Mouse (Mus musculus) embryonic facial prominence, embryonic 10.5 days (tissue): ENCODE results near the gene Hsd17b12. TPM values are rescaled to one million over a fixed set of nuclear protein-coding genes. Genes with fewer than 3 reads are reported as not detected.

ENCODE experiments used
- DNase-seq: peaks from one replicate; pipeline ENCODE4 v3.0.0-alpha.2; 2017; ENCODE audit warnings: low spot score
- H3K27ac ChIP-seq: fragments of 300-500 bp; sonication (generic); replicated peaks from 2 replicates; pipeline ENCODE4 v1.5.1; 2016; ENCODE audit warnings: mild to moderate bottlenecking
- H3K27me3 ChIP-seq: fragments of 300-500 bp; sonication (generic); replicated peaks from 2 replicates; pipeline ENCODE4 v1.6.1; 2016; ENCODE audit warnings: low read depth, mild to moderate bottlenecking; ENCODE audit not compliant: poor library complexity, severe bottlenecking
- H3K36me3 ChIP-seq: fragments of 300-500 bp; sonication (generic); replicated peaks from 2 replicates; pipeline ENCODE4 v1.6.1; 2016; ENCODE audit warnings: mild to moderate bottlenecking, moderate library complexity
- H3K4me1 ChIP-seq: fragments of 300-500 bp; sonication (generic); 2 replicates; pipeline ENCODE4 v1.6.1; 2016
- H3K4me3 ChIP-seq: fragments of 300-500 bp; sonication (generic); 2 replicates; pipeline ENCODE4 v1.5.1; 2016; ENCODE audit warnings: mild to moderate bottlenecking, moderate library complexity
- H3K9me3 ChIP-seq: fragments of 300-500 bp; sonication (generic); 2 replicates; pipeline ENCODE4 v1.6.1; 2016; ENCODE audit warnings: mild to moderate bottlenecking
- WGBS: fragments of 180-500 bp; shearing (Covaris S2); methylation state at CpG from one replicate; pipeline ENCODE4 v1.1.7; 2016; 5-methylcytosine and 5-hydroxymethylcytosine counted together
- polyA plus RNA-seq: library from polyadenylated mRNA; unstranded; fragments of >200 nt; fragmentation: Nextera tagmentation; extraction: Ambion mirVana; gene quantifications from 2 replicates; pipeline ENCODE4 v1.2.1, GENCODE M21; 2016

The Hsd17b12 gene
- polyA plus RNA-seq, 1 experiment from 2014 or later = 130 TPM

DNA sequence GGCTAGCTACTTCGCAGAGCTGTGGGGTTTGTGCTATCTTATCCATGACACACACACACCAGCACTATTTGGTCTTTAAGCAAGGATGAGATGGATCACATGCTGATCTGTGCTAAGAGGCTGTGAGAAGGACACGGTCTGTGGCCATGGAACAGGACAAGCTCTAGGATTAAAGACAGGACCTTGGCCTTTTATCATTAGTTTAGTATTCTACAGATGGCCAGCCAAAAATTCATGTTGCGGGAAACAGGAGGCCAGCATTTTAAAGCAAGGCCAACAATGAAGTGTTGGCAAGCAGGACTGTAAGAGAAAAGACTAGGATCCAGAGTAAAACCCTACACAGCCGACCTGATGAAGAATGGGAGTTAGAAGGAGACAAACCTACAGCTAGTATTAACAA lies 95.0 kb downstream of the Hsd17b12 start:
- Histone ChIP-seq H3K9me3 (no peaks in the 10 kb centered on the region), H3K27me3 (no peaks in the 10 kb centered on the region), H3K4me3 (no peak overlapping the region), H3K27ac (no peak overlapping the region), H3K4me1 (no peaks in the 10 kb centered on the region), H3K36me3 (peaks cover 16% of the 10 kb centered on the region; the same call in 1 of the 2 replicates)
- DNase-seq = no peak
- WGBS = 90% methylated on average over 4 of the region's 4 CpGs

DNA sequence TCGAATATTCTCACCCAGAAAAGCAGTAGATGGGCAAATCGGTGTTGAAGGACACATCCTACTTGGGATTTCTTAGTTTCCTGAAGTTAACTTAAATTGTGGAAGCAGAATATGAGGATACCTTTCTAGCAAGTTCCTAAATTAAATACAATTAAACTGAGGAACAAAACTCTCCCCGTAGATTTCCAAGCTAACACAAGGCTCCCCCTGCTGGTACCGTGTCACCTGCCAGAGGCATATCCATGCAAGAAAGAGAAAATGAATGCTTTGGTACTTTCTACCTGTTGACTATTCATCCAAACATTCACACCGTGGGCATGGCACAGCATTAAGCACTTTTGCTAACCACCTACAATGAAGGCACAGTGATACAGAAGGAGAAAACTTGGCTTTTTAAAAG lies 98.3 kb downstream of the Hsd17b12 start:
- peaks cover 11% of the 10 kb centered on the region; the same call in 1 of the 2 replicates for H3K36me3 ChIP-seq
- no peak overlapping the region for H3K27ac ChIP-seq
- no peak overlapping the region for H3K4me3 ChIP-seq
- no peaks in the 10 kb centered on the region for H3K9me3 ChIP-seq
- no peak for DNase-seq
- 77% methylated on average over 5 of the region's 5 CpGs for WGBS
- H3K27me3 ChIP-seq = no peaks in the 10 kb centered on the region
- no peaks in the 10 kb centered on the region for H3K4me1 ChIP-seq

DNA sequence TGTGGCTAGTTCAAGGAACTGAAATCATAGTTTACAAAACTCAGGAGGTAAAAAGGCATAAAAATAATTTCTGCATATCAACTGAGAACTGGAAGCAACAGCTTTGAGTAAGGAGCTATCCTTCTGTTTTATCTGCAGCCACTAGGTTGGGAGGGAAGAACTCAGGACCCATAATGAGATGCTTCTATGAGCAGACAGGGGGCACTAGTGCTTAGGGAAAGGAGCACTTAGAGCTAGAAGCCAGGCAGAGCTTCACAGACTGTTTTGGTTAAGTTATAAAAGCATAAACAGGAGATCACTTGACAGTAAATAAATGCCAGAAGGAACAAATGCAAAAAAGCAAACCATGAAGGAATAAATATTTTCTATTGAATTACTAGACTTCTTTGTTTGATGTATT lies 103.0 kb downstream of the Hsd17b12 start:
- DNase-seq = peak; percentile 13
- peaks cover 27% of the 10 kb centered on the region for H3K36me3 ChIP-seq
- no peaks in the 10 kb centered on the region for H3K9me3 ChIP-seq
- no peak overlapping the region for H3K4me3 ChIP-seq
- H3K27ac ChIP-seq = no peak overlapping the region
- H3K27me3 ChIP-seq = no peaks in the 10 kb centered on the region
- 0 out of 2 replicates have a peak, but pooled peaks cover 2% of the 10 kb centered on the region for H3K4me1 ChIP-seq

DNA sequence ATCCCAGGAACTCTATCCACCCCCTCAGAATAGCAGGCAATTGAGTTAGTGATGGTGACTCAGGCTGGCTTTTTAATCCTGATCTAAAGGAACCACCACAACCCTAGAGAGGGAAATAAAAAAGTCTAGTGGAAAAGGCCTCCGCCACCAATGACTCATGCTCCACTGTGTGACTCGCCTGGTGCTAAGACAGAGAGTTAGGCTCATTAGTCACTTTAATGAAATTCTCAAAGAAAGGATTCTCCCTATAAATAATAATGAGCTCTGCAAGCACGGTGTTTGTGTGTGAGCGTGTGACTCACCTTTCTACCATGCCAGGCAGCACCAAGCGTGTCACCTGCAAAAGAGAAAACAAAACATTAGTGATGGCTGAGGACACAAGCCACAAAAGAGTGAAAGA lies 105.8 kb downstream of the Hsd17b12 start:
- no peak for DNase-seq
- 94% methylated on average over 5 of the region's 5 CpGs for WGBS
- Histone ChIP-seq H3K4me1 (peaks cover 18% of the 10 kb centered on the region; the same call in 1 of the 2 replicates), H3K4me3 (no peak overlapping the region), H3K27me3 (no peaks in the 10 kb centered on the region), H3K9me3 (no peaks in the 10 kb centered on the region), H3K27ac (no peak overlapping the region), H3K36me3 (peaks cover 24% of the 10 kb centered on the region)

DNA sequence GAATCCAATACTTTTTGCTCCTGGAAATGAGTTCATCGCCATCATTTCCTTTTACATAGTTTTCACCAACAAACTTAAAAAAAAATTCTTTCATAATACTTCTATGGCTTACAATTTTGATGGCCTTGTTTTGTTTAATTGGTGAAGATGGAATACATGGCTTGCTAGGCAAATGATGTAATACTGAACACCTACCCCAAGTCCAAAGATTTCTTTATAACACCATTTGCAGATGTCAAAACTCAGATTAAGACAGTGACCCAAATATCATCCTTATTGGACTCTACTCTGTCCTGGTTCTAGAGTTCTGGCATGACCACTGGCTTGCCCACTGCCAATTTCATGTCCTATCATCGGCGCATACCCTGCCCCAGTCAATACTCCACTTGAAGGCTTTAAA lies 106.9 kb downstream of the Hsd17b12 start:
- peaks cover 24% of the 10 kb centered on the region for H3K36me3 ChIP-seq
- WGBS = 96% methylated on average over 3 of the region's 3 CpGs
- no peak overlapping the region for H3K4me3 ChIP-seq
- no peaks in the 10 kb centered on the region for H3K27me3 ChIP-seq
- peaks cover 18% of the 10 kb centered on the region; the same call in 1 of the 2 replicates for H3K4me1 ChIP-seq
- no peak for DNase-seq
- H3K27ac ChIP-seq = no peak overlapping the region
- no peaks in the 10 kb centered on the region for H3K9me3 ChIP-seq

DNA sequence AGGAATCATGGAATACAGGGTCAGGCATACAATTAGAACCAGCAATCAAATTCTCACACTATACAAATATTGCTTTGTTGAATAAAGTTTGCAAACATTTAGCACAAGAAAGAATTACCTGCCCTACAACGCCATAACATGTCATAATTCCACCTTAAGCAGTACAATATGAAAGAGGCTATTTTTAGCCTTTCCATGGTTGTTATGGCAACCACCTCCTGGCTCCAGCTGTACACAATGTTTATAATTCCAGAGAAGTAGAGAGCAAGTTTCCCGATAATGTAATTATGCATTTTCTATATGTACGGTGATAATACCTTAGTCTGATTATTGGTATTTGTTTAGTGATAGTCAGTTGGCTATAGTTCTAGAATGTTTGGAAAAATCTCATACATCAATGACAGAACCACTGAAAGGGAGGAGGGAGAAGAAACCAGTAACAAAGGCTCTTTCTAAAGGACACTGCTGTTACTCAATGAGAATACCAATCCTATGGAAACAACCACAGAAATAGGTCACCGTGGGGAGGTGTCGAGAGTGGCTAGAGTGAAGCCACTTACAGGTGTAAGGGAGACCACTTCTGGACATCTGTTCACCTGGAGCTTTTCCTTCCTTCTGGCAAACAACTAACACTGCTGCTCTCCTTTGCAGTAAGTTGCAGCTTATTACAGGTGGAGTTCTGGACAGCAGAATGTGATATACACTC lies 108.1 kb downstream of the Hsd17b12 start:
- Histone ChIP-seq H3K9me3 (no peaks in the 10 kb centered on the region), H3K4me1 (peaks cover 18% of the 10 kb centered on the region; the same call in 1 of the 2 replicates), H3K27me3 (no peaks in the 10 kb centered on the region), H3K36me3 (peaks cover 24% of the 10 kb centered on the region), H3K4me3 (no peak overlapping the region), H3K27ac (no peak overlapping the region)
- DNase-seq = no peak
- WGBS = 90% methylated on average over 5 of the region's 5 CpGs

DNA sequence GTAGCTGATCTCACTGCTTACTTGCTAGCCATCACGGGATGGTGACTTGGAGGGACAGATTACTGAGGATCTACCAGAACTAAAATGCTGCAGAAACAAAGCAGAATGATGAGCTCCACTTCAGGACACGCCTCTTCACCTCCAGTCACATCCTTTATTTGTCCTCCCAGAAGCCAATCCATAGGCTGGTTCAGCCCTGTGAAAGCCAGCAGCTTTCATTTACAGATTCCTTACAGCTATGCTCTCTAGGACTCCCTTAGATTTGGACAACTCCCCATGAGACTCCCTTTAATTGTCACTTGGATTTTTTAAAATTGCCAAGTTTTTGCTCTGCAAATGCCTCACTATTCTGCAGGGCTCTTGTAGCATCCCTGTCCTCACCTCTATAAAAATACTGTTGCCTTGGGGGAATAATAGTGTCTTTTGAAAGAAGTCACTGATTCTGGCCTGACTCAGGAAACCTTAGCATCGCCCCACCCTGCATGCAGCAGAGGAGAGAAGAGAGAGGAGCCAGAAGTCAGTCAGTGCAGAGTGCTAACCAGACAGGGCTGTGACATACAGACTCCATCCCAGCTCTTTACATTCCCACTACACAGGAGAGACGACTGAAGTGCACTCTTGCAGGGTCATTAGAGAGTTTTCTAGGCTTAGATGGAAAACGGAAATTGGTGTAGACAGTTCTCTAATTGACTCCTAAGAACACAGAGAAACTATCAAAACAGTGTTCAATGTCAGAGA lies 108.9 kb downstream of the Hsd17b12 start:
- H3K27ac ChIP-seq = no peak overlapping the region
- H3K27me3 ChIP-seq = no peaks in the 10 kb centered on the region
- no peak overlapping the region for H3K4me3 ChIP-seq
- peaks cover 24% of the 10 kb centered on the region for H3K36me3 ChIP-seq
- DNase-seq = no peak
- WGBS = 74% methylated on average over 5 of the region's 5 CpGs
- peaks cover 18% of the 10 kb centered on the region; the same call in 1 of the 2 replicates for H3K4me1 ChIP-seq
- H3K9me3 ChIP-seq = no peaks in the 10 kb centered on the region

DNA sequence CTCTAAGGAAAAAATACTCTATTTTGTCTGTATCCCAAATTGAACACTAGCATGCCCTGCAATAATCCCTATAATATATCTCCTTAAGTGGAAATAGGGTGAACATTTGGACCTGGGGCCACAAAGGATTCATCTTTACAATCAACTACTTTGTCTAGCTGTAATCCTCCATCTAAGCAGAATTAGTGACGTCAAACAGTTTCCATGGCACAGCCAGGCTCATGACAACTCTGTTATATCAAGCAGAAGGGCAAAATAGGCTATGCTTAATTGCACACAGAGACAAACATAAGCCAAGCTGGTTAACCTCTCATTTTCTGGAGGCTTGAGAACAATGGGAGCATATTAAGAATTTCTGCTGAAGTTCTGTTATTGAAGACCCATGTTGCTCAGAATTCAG lies 109.5 kb downstream of the Hsd17b12 start:
- no peak for DNase-seq
- 75% methylated on average over 1 of the region's 1 CpGs for WGBS
- Histone ChIP-seq H3K27me3 (no peaks in the 10 kb centered on the region), H3K27ac (no peak overlapping the region), H3K4me3 (no peak overlapping the region), H3K36me3 (peaks cover 24% of the 10 kb centered on the region), H3K9me3 (no peaks in the 10 kb centered on the region), H3K4me1 (peaks cover 18% of the 10 kb centered on the region; the same call in 1 of the 2 replicates)

DNA sequence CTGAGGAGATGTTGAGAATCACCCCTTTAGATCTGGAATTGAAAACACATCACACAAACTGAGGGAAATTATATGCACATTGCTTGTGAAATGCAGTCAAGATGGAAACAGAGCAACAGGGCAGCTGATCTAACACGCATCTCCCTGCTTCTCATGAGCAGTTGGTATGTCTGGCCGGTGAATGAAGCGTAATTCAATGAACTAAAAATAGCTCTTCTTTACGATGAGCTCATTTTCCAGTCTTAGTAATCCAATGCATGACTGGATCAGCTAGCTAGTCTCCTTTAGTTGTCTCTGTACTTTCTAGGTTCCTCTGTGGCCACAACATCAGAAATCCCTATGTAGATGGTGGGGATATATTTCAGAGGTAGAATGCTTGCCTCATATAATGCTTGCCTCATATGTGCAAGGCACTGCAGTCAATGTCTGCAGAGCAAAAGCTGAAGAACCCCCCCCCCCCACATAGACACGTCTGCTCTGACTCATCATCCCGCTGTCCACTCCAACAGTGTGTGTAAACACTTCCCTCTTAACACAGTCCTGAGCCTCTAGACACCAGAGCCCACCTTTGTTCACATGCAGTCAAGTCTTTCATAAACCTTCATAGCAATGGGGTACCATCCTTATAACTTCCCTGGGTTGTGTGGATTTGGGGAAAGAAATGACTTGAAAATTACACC lies 112.2 kb downstream of the Hsd17b12 start:
- H3K27ac ChIP-seq = no peak overlapping the region
- peaks cover 18% of the 10 kb centered on the region; the same call in 1 of the 2 replicates for H3K4me1 ChIP-seq
- peaks cover 25% of the 10 kb centered on the region for H3K36me3 ChIP-seq
- no peak overlapping the region for H3K4me3 ChIP-seq
- no peaks in the 10 kb centered on the region for H3K9me3 ChIP-seq
- DNase-seq = no peak
- no peaks in the 10 kb centered on the region for H3K27me3 ChIP-seq
- 86% methylated on average over 6 of the region's 6 CpGs for WGBS

DNA sequence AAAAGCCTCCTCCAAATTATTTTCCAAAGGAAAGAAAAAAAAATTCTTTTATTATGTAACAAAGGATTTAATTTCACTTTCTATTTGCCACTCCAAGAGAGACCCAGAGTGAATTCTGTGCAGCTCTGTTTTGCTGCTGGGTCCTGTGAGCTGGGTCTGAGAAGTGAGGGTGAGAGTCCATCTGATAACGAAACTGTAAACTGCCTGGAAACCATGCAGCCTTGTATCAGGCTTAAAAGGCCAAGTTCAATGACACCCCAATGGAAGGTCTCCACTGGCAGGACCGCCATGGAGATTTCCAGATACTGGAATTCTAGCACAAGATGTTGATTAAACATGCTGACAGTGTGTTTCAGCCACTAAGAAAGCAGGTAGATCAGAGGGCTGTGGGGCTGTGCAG lies 113.6 kb downstream of the Hsd17b12 start:
- H3K9me3 ChIP-seq = no peaks in the 10 kb centered on the region
- H3K4me3 ChIP-seq = no peak overlapping the region
- no peak for DNase-seq
- 87% methylated on average over 2 of the region's 2 CpGs for WGBS
- H3K27me3 ChIP-seq = no peaks in the 10 kb centered on the region
- H3K4me1 ChIP-seq = peaks cover 9% of the 10 kb centered on the region; the same call in 1 of the 2 replicates
- H3K36me3 ChIP-seq = peaks cover 26% of the 10 kb centered on the region
- no peak overlapping the region for H3K27ac ChIP-seq

DNA sequence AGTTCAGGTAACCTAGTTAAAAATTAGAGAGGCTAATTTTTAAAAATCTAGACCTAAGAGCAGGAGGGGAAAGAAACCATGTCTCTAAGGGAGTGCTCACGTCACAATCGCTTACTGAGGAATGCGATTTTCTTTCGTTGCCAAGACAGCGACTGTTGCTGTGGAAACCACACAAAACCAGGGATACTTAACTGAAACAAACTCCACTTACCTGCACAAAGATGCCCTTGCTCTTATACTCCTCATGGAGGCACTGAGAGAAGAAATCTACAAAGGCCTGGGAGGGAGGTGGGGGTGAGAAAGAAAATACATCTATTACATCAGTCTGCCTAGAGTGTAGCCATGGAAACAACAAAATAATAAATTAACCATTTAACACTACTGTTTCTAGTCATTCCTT lies 114.1 kb downstream of the Hsd17b12 start:
- DNase-seq = peak; percentile 42
- H3K9me3 ChIP-seq = no peaks in the 10 kb centered on the region
- H3K36me3 ChIP-seq = peaks cover 30% of the 10 kb centered on the region
- 66% methylated on average over 5 of the region's 5 CpGs for WGBS
- H3K27me3 ChIP-seq = no peaks in the 10 kb centered on the region
- H3K4me1 ChIP-seq = 0 out of 2 replicates have a peak, but pooled peaks cover 4% of the 10 kb centered on the region
- no peak overlapping the region for H3K27ac ChIP-seq
- no peak overlapping the region for H3K4me3 ChIP-seq

DNA sequence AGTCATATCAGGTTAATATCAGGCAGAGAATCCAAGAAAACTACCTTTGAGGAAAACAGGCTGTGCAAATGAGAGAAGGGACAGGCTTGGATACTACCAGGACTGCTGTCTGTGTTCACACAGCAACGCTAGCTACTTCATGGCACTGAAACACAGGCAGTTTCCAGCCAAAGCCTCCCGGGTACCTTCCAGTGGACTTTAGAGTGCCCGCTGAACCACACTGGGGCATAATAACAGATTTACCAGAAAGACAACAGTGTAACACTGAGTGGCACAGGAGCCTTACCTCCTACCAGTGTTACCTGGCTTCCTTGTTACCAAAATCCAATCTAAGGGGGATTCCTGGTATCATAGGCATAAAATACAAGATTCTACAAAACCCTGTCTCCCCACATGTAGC lies 115.3 kb downstream of the Hsd17b12 start:
- Histone ChIP-seq H3K36me3 (peaks cover 31% of the 10 kb centered on the region), H3K27ac (no peak overlapping the region), H3K27me3 (no peaks in the 10 kb centered on the region), H3K4me1 (no peaks in the 10 kb centered on the region), H3K4me3 (no peak overlapping the region), H3K9me3 (no peaks in the 10 kb centered on the region)
- WGBS = 93% methylated on average over 3 of the region's 3 CpGs
- no peak for DNase-seq
